Mouse (Mus musculus): Measurements from ENCODE around the gene Gm20388. TPM values are rescaled to one million over a fixed set of nuclear protein-coding genes. Genes with fewer than 3 reads are reported as not detected.

Gm20388 gene
- polyA plus RNA-seq, 1 experiment = 49.7 TPM

GRCm38 (mm10) chr8:122713157-122713518 is 2802.5 kb downstream of the Gm20388 start:
- DNase-seq = no peak
- no peak overlapping the region for H3K27ac ChIP-seq (ENCODE audit: insufficient read depth, low read depth, low read length)
- 84% methylated on average over 5 of the region's 5 CpGs for WGBS
- no peak for TF ChIP-seq CTCF (conservative IDR thresholded peaks at IDR 0.05; ENCODE audit: insufficient read depth, insufficient read length, low read depth, low read length)
- H3K4me3 ChIP-seq (ENCODE audit: insufficient read depth, low read depth, low read length) = no peak overlapping the region
- H3K27me3 ChIP-seq (replicated peaks; ENCODE audit: control insufficient read depth, insufficient read depth, low read length) = no peaks in the 10 kb centered on the region
- H3K36me3 ChIP-seq (ENCODE audit: control insufficient read depth, insufficient read depth, low read length) = no peaks in the 10 kb centered on the region
- no peaks in the 10 kb centered on the region for H3K4me1 ChIP-seq (ENCODE audit: control insufficient read depth, insufficient read depth, low read length)

GRCm38 (mm10) chr8:122716566-122716965 is 2805.9 kb downstream of the Gm20388 start:
- Histone ChIP-seq H3K27ac (ENCODE audit: insufficient read depth, low read depth, low read length) (no peak overlapping the region), H3K36me3 (ENCODE audit: control insufficient read depth, insufficient read depth, low read length) (no peaks in the 10 kb centered on the region), H3K27me3 (replicated peaks; ENCODE audit: control insufficient read depth, insufficient read depth, low read length) (no peaks in the 10 kb centered on the region), H3K4me1 (ENCODE audit: control insufficient read depth, insufficient read depth, low read length) (no peaks in the 10 kb centered on the region), H3K4me3 (ENCODE audit: insufficient read depth, low read depth, low read length) (no peak overlapping the region)
- TF ChIP-seq POLR2A (IDR thresholded peaks at IDR 0.05; ENCODE audit: low read depth, low read length) (no peak), CTCF (conservative IDR thresholded peaks at IDR 0.05; ENCODE audit: insufficient read depth, insufficient read length, low read depth, low read length) (no peak)
- 87% methylated on average over 8 of the region's 8 CpGs for WGBS
- no peak for DNase-seq

GRCm38 (mm10) chr8:122717869-122718509 is 2807.3 kb downstream of the Gm20388 start:
- Histone ChIP-seq H3K27me3 (replicated peaks; ENCODE audit: control insufficient read depth, insufficient read depth, low read length) (no peaks in the 10 kb centered on the region), H3K27ac (ENCODE audit: insufficient read depth, low read depth, low read length) (no peak overlapping the region), H3K4me3 (ENCODE audit: insufficient read depth, low read depth, low read length) (no peak overlapping the region), H3K4me1 (ENCODE audit: control insufficient read depth, insufficient read depth, low read length) (no peaks in the 10 kb centered on the region), H3K36me3 (ENCODE audit: control insufficient read depth, insufficient read depth, low read length) (no peaks in the 10 kb centered on the region)
- no peak for DNase-seq
- 77% methylated on average over 10 of the region's 10 CpGs for WGBS
- TF ChIP-seq CTCF (conservative IDR thresholded peaks at IDR 0.05; ENCODE audit: insufficient read depth, insufficient read length, low read depth, low read length) (no peak), POLR2A (IDR thresholded peaks at IDR 0.05; ENCODE audit: low read depth, low read length) (no peak)

- H3K4me3 ChIP-seq (ENCODE audit: insufficient read depth, low read depth, low read length) = no peak overlapping the region
- H3K27me3 ChIP-seq (replicated peaks; ENCODE audit: control insufficient read depth, insufficient read depth, low read length) = no peaks in the 10 kb centered on the region
- no peak for TF ChIP-seq POLR2A (IDR thresholded peaks at IDR 0.05; ENCODE audit: low read depth, low read length)
- no peaks in the 10 kb centered on the region for H3K36me3 ChIP-seq (ENCODE audit: control insufficient read depth, insufficient read depth, low read length)
- DNase-seq = peak; percentile 76
- 61% methylated on average over 14 of the region's 14 CpGs for WGBS
- no peak overlapping the region for H3K27ac ChIP-seq (ENCODE audit: insufficient read depth, low read depth, low read length)
- H3K4me1 ChIP-seq (ENCODE audit: control insufficient read depth, insufficient read depth, low read length) = no peaks in the 10 kb centered on the region
These were observed 2808.3 kb downstream of the Gm20388 start for GRCm38 (mm10) chr8:122718711-122719499.

GRCm38 (mm10) chr8:122719500-122720065 is 2808.9 kb downstream of the Gm20388 start:
- no peaks in the 10 kb centered on the region for H3K4me1 ChIP-seq (ENCODE audit: control insufficient read depth, insufficient read depth, low read length)
- 35% methylated on average over 7 of the region's 7 CpGs for WGBS
- no peaks in the 10 kb centered on the region for H3K27me3 ChIP-seq (replicated peaks; ENCODE audit: control insufficient read depth, insufficient read depth, low read length)
- TF ChIP-seq CTCF (conservative IDR thresholded peaks at IDR 0.05; ENCODE audit: insufficient read depth, insufficient read length, low read depth, low read length) (no peak), POLR2A (IDR thresholded peaks at IDR 0.05; ENCODE audit: low read depth, low read length) (no peak)
- 0 out of 2 replicates have a peak overlapping the region, but pooled peaks have one; percentile 7 for H3K27ac ChIP-seq (ENCODE audit: insufficient read depth, low read depth, low read length)
- no peaks in the 10 kb centered on the region for H3K36me3 ChIP-seq (ENCODE audit: control insufficient read depth, insufficient read depth, low read length)
- peak; percentile 51 for DNase-seq
- H3K4me3 ChIP-seq (ENCODE audit: insufficient read depth, low read depth, low read length) = no peak overlapping the region

- 18% methylated on average over 25 of the region's 25 CpGs for WGBS
- TF ChIP-seq CTCF (conservative IDR thresholded peaks at IDR 0.05; ENCODE audit: insufficient read depth, insufficient read length, low read depth, low read length) = no peak
- no peak for TF ChIP-seq POLR2A (IDR thresholded peaks at IDR 0.05; ENCODE audit: low read depth, low read length)
- DNase-seq = peak; percentile 42
- no peaks in the 10 kb centered on the region for H3K27me3 ChIP-seq (replicated peaks; ENCODE audit: control insufficient read depth, insufficient read depth, low read length)
- H3K36me3 ChIP-seq (ENCODE audit: control insufficient read depth, insufficient read depth, low read length) = no peaks in the 10 kb centered on the region
- H3K27ac ChIP-seq (ENCODE audit: insufficient read depth, low read depth, low read length) = 0 out of 2 replicates have a peak overlapping the region, but pooled peaks have one; percentile 24
- no peak overlapping the region for H3K4me3 ChIP-seq (ENCODE audit: insufficient read depth, low read depth, low read length)
- no peaks in the 10 kb centered on the region for H3K4me1 ChIP-seq (ENCODE audit: control insufficient read depth, insufficient read depth, low read length)
These were observed 2809.6 kb downstream of the Gm20388 start for GRCm38 (mm10) chr8:122720070-122720729.

Data from kidney, adult 2 months (tissue).